Mouse (Mus musculus): ENCODE results near the gene Psmb8. TPM values are rescaled to one million over a fixed set of nuclear protein-coding genes. Genes with fewer than 3 reads are reported as not detected.

The Psmb8 gene
- 1 to 10 TPM; 4.1 to 5.8 TPM for total RNA-seq (2021)
- long read RNA-seq, partial matches to known transcripts: 0 of 3 reads
- long read RNA-seq, other reads (novel, unspliced or antisense): 2 of 3 reads

GRCm38 (mm10) chr17:34196941-34197894, at the start of gene Psmb8:
Psmb8 (plus strand) TSS chr17:34197721.
- peak; percentile 79 to 90 for DNase-seq (ENCODE audit: low spot score in 2 of 2)

- peak in 1 of 2 experiments; percentile 80 for DNase-seq (ENCODE audit: low spot score in 2 of 2)
Observed at GRCm38 (mm10) chr17:34152923-34153322, 44.6 kb upstream of the Psmb8 start, which contains the start of gene H2-DMb1. H2-DMb1 (plus strand) TSS chr17:34153072.

GRCm38 (mm10) chr17:34155534-34155933, 42.0 kb upstream of the Psmb8 start:
- no peak for DNase-seq (ENCODE audit: low spot score in 2 of 2)

GRCm38 (mm10) chr17:34164202-34164895, 33.2 kb upstream of the Psmb8 start:
- DNase-seq (ENCODE audit: low spot score in 2 of 2): peak in 1 of 2 experiments; percentile 30

GRCm38 (mm10) chr17:34165033-34165730, 32.3 kb upstream of the Psmb8 start:
- DNase-seq (ENCODE audit: low spot score in 2 of 2): no peak

GRCm38 (mm10) chr17:34169279-34169678, 28.2 kb upstream of the Psmb8 start:
- DNase-seq (ENCODE audit: low spot score in 2 of 2): peak in 1 of 2 experiments; percentile 52

GRCm38 (mm10) chr17:34170487-34170876, 27.0 kb upstream of the Psmb8 start:
- no peak for DNase-seq (ENCODE audit: low spot score in 2 of 2)

GRCm38 (mm10) chr17:34170877-34171498, 26.5 kb upstream of the Psmb8 start:
- peak; percentile 76 to 91 for DNase-seq (ENCODE audit: low spot score in 2 of 2)

- no peak for DNase-seq (ENCODE audit: low spot score in 2 of 2)
Observed at GRCm38 (mm10) chr17:34172528-34172927, 25.0 kb upstream of the Psmb8 start.

GRCm38 (mm10) chr17:34174075-34174474, 23.4 kb upstream of the Psmb8 start:
- DNase-seq (ENCODE audit: low spot score in 2 of 2): no peak

GRCm38 (mm10) chr17:34177179-34177578, 20.3 kb upstream of the Psmb8 start:
- no peak for DNase-seq (ENCODE audit: low spot score in 2 of 2)

- no peak for DNase-seq (ENCODE audit: low spot score in 2 of 2)
Observed at GRCm38 (mm10) chr17:34179019-34179418, 18.5 kb upstream of the Psmb8 start.

- DNase-seq (ENCODE audit: low spot score in 2 of 2): no peak
Observed at GRCm38 (mm10) chr17:34179913-34180859, 17.3 kb upstream of the Psmb8 start.

GRCm38 (mm10) chr17:34183564-34184219, 13.8 kb upstream of the Psmb8 start:
- no peak for DNase-seq (ENCODE audit: low spot score in 2 of 2)

GRCm38 (mm10) chr17:34185526-34185925, 12.0 kb upstream of the Psmb8 start:
- no peak for DNase-seq (ENCODE audit: low spot score in 2 of 2)

GRCm38 (mm10) chr17:34186885-34187260, 10.6 kb upstream of the Psmb8 start:
- no peak for DNase-seq (ENCODE audit: low spot score in 2 of 2)

GRCm38 (mm10) chr17:34187261-34187916, 10.1 kb upstream of the Psmb8 start, which contains the start of the genes Tap1 and Psmb9:
Tap1 (plus strand) TSS chr17:34187553.
Psmb9 (minus strand) TSS chr17:34187764.
- peak; percentile 93 to 98 for DNase-seq (ENCODE audit: low spot score in 2 of 2)

- peak in 1 of 2 experiments; percentile 11 for DNase-seq (ENCODE audit: low spot score in 2 of 2)
Observed at GRCm38 (mm10) chr17:34188010-34188409, 9.5 kb upstream of the Psmb8 start.

All from layer of hippocampus, adult 18-20 months (tissue).